Comparison of ENCODE assay signal across 8 mouse cellular contexts in the genomic region with DNA sequence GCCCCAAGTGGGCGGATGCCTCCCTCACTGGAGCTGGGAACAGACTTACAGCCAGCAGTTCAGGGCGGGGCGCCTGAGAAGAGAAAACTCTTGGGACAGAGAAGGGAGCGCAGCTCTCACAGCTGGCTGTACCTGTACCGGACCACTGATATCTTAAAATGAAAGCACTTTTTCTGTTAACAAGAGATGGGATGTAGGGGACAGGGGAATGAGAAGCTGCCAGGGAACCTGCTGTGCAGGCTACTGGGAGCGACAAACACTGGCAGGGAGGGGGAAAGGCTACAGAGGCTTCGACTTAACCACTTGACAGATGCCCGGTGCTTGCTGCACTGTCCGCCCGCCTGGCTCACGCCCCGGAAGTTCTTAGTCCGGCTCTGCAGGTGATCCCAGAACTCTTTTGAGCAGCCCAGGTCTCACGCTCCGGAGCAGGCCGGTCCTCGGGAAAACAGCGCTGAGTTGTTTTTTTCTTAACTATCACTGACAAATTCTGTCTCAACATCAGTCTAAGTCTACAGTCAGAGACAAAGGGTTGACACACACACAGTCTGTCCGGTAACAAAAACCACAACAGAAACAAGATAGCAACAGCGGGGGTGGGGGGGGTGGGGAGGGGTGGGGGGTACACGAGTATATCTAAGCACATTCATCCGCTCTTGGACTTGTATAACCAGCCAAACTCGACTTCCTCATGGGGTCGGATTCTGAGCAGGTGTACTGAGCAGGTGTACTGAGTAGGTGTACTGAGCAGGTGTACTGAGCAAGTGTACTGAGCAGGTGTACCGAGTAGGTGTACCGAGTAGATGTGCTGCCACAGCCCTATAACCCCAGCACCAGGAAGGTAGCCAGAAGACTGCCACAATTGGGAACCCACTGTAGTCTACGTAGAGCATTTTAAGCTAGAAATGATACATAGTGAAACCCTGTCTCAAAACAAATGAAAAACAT. TPM values are rescaled to one million over a fixed set of nuclear protein-coding genes. Genes with fewer than 3 reads are reported as not detected.
DNase-seq lines count a peak whose midpoint lies in the region; ATAC-seq and TF ChIP-seq lines count a peak whose summit lies in the region.

No protein-coding gene starts in this region.

- peak overlapping the region; percentile 77 for H3K4me2 ChIP-seq in liver, embryonic 16.5 days (ENCODE audit: low read depth, low read length)

- intact Hi-C loops in heart, postnatal 36 days (cut with DNase I) = no loop called here

- peak overlapping the region; percentile 48 for H3K4me3 ChIP-seq in liver, embryonic 16.5 days (ENCODE audit: low read depth, low read length)
- H3K4me3 ChIP-seq in small intestine, adult 2 months (ENCODE audit: low read depth, low read length) = peak overlapping the region; percentile 49

- peak; percentile 33 for DNase-seq in c-Kit-negative CD71-positive TER-119-positive erythroid progenitor cells, embryonic 14.5 days (ENCODE audit: low read depth, low spot score)
- DNase-seq in heart, postnatal 36 days = peak; percentile 19 to 24
- no peak for DNase-seq in ovary, postnatal 10 days (ENCODE audit: low spot score)
- no peak for DNase-seq in left cerebral cortex, adult 11 months (ENCODE audit: low spot score)

- TF ChIP-seq POLR2A in small intestine, adult 2 months (IDR thresholded peaks at IDR 0.05; ENCODE audit: low read depth, low read length) = no peak

- peak overlapping the region; percentile 93 for H3K27ac ChIP-seq in liver, embryonic 16.5 days (ENCODE audit: low read length)
- peak overlapping the region; percentile 86 for H3K27ac ChIP-seq in small intestine, adult 2 months (ENCODE audit: insufficient read depth, low read depth, low read length)

- H3K36me3 ChIP-seq in liver, embryonic 16.5 days (ENCODE audit: control insufficient read depth, insufficient read depth) = no peaks in the 10 kb centered on the region
- H3K36me3 ChIP-seq in small intestine, adult 2 months (ENCODE audit: control insufficient read depth, insufficient read depth, low read length) = no peaks in the 10 kb centered on the region

- WGBS in liver, embryonic 16.5 days (ENCODE audit: insufficient replicate concordance) = 8% methylated on average over 27 of the region's 27 CpGs
- WGBS in small intestine, adult 2 months = 10% methylated on average over 27 of the region's 27 CpGs

- H3K9me3 ChIP-seq in liver, embryonic 16.5 days (replicated peaks; ENCODE audit: control insufficient read depth, low read length) = no peaks in the 10 kb centered on the region

- peak; percentile 6 for ATAC-seq in CD4-positive, CD25-positive, alpha-beta regulatory T cell, adult 4 months
- peak; percentile 45; the same call in 1 of the 2 replicates for ATAC-seq in liver, embryonic 16.5 days (ENCODE audit: low read depth)
- ATAC-seq in monocyte, adult 5-6 weeks (replicated peaks; ENCODE audit: insufficient number of reproducible peaks, low FRiP score, low TSS enrichment, poor library complexity, severe bottlenecking) = no peak

- H3K4me1 ChIP-seq in liver, embryonic 16.5 days (ENCODE audit: control insufficient read depth, low read depth, low read length) = peaks cover 63% of the 10 kb centered on the region
- peaks cover 28% of the 10 kb centered on the region for H3K4me1 ChIP-seq in small intestine, adult 2 months (ENCODE audit: control insufficient read depth, insufficient read depth, insufficient read length, low read length)

- TF ChIP-seq CTCF in small intestine, adult 2 months (IDR thresholded peaks at IDR 0.05; ENCODE audit: extremely low read depth, insufficient read length, insufficient replicate concordance, low read depth, low read length) = no peak

- no peaks in the 10 kb centered on the region for H3K27me3 ChIP-seq in liver, embryonic 16.5 days (ENCODE audit: control insufficient read depth, insufficient read depth, low read depth, low read length)
- no peaks in the 10 kb centered on the region for H3K27me3 ChIP-seq in small intestine, adult 2 months (ENCODE audit: control insufficient read depth, insufficient read depth, low read length)

- peak overlapping the region; percentile 67 for H3K9ac ChIP-seq in liver, embryonic 16.5 days (ENCODE audit: low read depth, low read length)

RNA-seq across cellular contexts. Expression of gene AI467606, which starts 2.0 kb away (rescaled TPM):
- 100 to 1,000 TPM; 274 to 321 TPM for polyA plus RNA-seq in CD4-positive, CD25-positive, alpha-beta regulatory T cell, adult 4 months (2017; shearing (Covaris generic))
- 1 to 10 TPM; 1.6 to 1.9 TPM for total RNA-seq in heart, postnatal 36 days (2021)
- 8.1 and 8.7 TPM in 2 replicates for polyA plus RNA-seq in liver, embryonic 16.5 days (2015; fragmentation: Nextera tagmentation; extraction: Ambion mirVana)
- polyA plus RNA-seq in small intestine, adult 2 months (2012; rRNA removed) = 21.2 and 22.7 TPM in 2 replicates
- total RNA-seq in monocyte, adult 5-6 weeks (2017) = 34.3 to 52.4 TPM (median 39.3 TPM) in 3 replicates

RNA-seq across cellular contexts. Expression of gene Zg16, which starts 2.0 kb away (rescaled TPM):
- under 1 TPM in 1 of 2 experiments, not detected in 1; 0.81 TPM for polyA plus RNA-seq in CD4-positive, CD25-positive, alpha-beta regulatory T cell, adult 4 months (2017; shearing (Covaris generic))
- not detected for total RNA-seq in heart, postnatal 36 days (2021)
- 0.58 TPM in 1 of 2 replicates, not detected in the other for polyA plus RNA-seq in liver, embryonic 16.5 days (2015; fragmentation: Nextera tagmentation; extraction: Ambion mirVana)
- polyA plus RNA-seq in small intestine, adult 2 months (2012; rRNA removed) = 4,647 and 5,350 TPM in 2 replicates
- not detected in 3 replicates for total RNA-seq in monocyte, adult 5-6 weeks (2017)

RNA-seq across cellular contexts. Expression of gene Qprt, which starts 32.9 kb away (rescaled TPM):
- 10 to 100 TPM in 1 of 2 experiments, 1 to 10 TPM in 1; 7.5 to 15.2 TPM for polyA plus RNA-seq in CD4-positive, CD25-positive, alpha-beta regulatory T cell, adult 4 months (2017; shearing (Covaris generic))
- not detected for total RNA-seq in heart, postnatal 36 days (2021)
- 74.1 and 76.6 TPM in 2 replicates for polyA plus RNA-seq in liver, embryonic 16.5 days (2015; fragmentation: Nextera tagmentation; extraction: Ambion mirVana)
- polyA plus RNA-seq in small intestine, adult 2 months (2012; rRNA removed) = 0.37 and 1.7 TPM in 2 replicates
- 5.1 to 16.1 TPM (median 9.1 TPM) in 3 replicates for total RNA-seq in monocyte, adult 5-6 weeks (2017)

RNA-seq across cellular contexts. Expression of gene Kif22, which starts 46.9 kb away (rescaled TPM):
- polyA plus RNA-seq in CD4-positive, CD25-positive, alpha-beta regulatory T cell, adult 4 months (2017; shearing (Covaris generic)) = 10 to 100 TPM; 13.9 to 20.5 TPM
- 1 to 10 TPM; 1.0 to 2.6 TPM for total RNA-seq in heart, postnatal 36 days (2021)
- 102 and 103 TPM in 2 replicates for polyA plus RNA-seq in liver, embryonic 16.5 days (2015; fragmentation: Nextera tagmentation; extraction: Ambion mirVana)
- polyA plus RNA-seq in small intestine, adult 2 months (2012; rRNA removed) = 3.7 and 5.8 TPM in 2 replicates
- 0.85 to 3.7 TPM (median 0.97 TPM) in 3 replicates for total RNA-seq in monocyte, adult 5-6 weeks (2017)

RNA-seq across cellular contexts. Expression of gene Spn, which starts 48.5 kb away (rescaled TPM):
- polyA plus RNA-seq in CD4-positive, CD25-positive, alpha-beta regulatory T cell, adult 4 months (2017; shearing (Covaris generic)) = 100 to 1,000 TPM; 101 to 103 TPM
- total RNA-seq in heart, postnatal 36 days (2021) = under 1 TPM; 0.76 to 0.92 TPM
- 5.5 and 6.3 TPM in 2 replicates for polyA plus RNA-seq in liver, embryonic 16.5 days (2015; fragmentation: Nextera tagmentation; extraction: Ambion mirVana)
- 2.4 and 3.9 TPM in 2 replicates for polyA plus RNA-seq in small intestine, adult 2 months (2012; rRNA removed)
- total RNA-seq in monocyte, adult 5-6 weeks (2017) = 1,218 to 1,278 TPM (median 1,233 TPM) in 3 replicates

Comparison
In these comparisons a context has a peak if more than half of its experiments do, and no peak if none do; other contexts are left out.
1. DNase-seq: peak in c-Kit-negative CD71-positive TER-119-positive erythroid progenitor cells, embryonic 14.5 days (single experiment) and heart, postnatal 36 days (2 of 2); none in ovary, postnatal 10 days (single experiment) and left cerebral cortex, adult 11 months (single experiment).
2. RNA of gene AI467606, which starts 2.0 kb away (polyA plus RNA-seq): 274 to 321 TPM in CD4-positive, CD25-positive, alpha-beta regulatory T cell, adult 4 months; 21.2 to 22.7 TPM in small intestine, adult 2 months and 8.1 to 8.7 TPM in liver, embryonic 16.5 days; every median in the first group is over 10 times any median in the second.
3. RNA of gene Zg16, which starts 2.0 kb away (polyA plus RNA-seq): 4,647 to 5,350 TPM in small intestine, adult 2 months; 0.81 TPM in CD4-positive, CD25-positive, alpha-beta regulatory T cell, adult 4 months and 0.58 TPM in liver, embryonic 16.5 days; every median in the first group is over 1,000 times any median in the second.